Mouse (Mus musculus) lung, postnatal 0 days (tissue): ENCODE measurements around the gene Wfdc1.

Experiments
- CTCF ChIP-seq: IDR thresholded peaks from 2 replicates; pipeline ENCODE4 v1.5.1; 2016; ENCODE audit warnings: antibody characterized with exemption, mild to moderate bottlenecking
- EP300 ChIP-seq: IDR thresholded peaks from 2 replicates; pipeline ENCODE4 v1.6.1; 2016; ENCODE audit warnings: antibody characterized with exemption, mild to moderate bottlenecking, control low read depth

DNA sequence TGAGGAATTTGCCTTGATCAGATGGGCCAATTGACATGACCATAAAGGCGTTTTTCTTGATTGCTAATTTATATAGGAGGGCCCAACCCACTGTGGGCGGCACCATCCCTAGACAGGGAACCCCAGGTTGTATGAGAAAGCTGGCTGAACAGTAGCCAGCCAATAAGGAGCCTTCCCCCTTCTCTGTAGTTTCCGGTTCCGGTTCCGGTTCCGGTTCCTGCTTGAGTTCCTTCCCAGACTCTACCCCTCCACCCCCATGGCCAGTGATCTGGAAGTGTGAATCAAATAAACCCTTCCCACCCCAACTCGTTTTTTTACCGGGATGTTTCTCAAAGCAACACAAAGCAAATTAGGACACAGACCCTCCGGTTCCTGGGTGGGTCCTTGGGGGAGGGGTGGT is 33.9 kb upstream of the Wfdc1 start:
- no peak for TF ChIP-seq CTCF
- no peak for TF ChIP-seq EP300
